Mouse (Mus musculus): ENCODE results near the gene Ankrd13d.
A peak's percentile ranks its signal among the peaks of the same experiment; 100 is the strongest.
"Not testable (repeated sequence)": the region's sequence is repeated elsewhere in the genome, so short reads cannot be mapped to it uniquely, and the experiment has no call there.

The Ankrd13d gene

GRCm38 (mm10) chr19:4261038-4261698 is 21.8 kb downstream of the Ankrd13d start:
- DNase-seq (ENCODE audit: low spot score), result no peak

GRCm38 (mm10) chr19:4257897-4258252 is 25.1 kb downstream of the Ankrd13d start:
- no peak for DNase-seq (ENCODE audit: low spot score)

- DNase-seq (ENCODE audit: low spot score), result peak; percentile 91
These were observed 25.6 kb downstream of the Ankrd13d start for GRCm38 (mm10) chr19:4257216-4257896.

GRCm38 (mm10) chr19:4255583-4256162 is 27.3 kb downstream of the Ankrd13d start:
- no peak for DNase-seq (ENCODE audit: low spot score)

DNA sequence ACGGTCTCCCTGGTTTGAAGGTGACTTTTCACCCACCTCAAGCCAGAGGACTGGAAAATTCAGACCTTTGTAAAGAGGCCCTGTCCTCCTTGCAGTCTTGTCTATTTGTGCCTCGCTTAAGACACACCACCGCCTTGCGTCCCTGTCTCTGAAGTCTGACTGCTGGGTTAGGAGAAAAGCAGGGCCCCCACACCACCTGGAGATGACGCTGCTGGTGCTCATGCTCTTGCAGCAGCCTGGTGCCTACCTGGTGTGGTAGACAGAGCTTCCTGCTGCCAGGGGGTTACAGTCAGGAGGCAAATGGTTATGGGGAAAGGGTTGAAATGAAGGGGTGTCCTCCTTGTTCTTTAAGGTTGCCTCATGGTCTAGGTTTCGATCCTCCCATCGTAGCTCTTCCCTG is 28.7 kb downstream of the Ankrd13d start:
- no peak for DNase-seq (ENCODE audit: low spot score)

GRCm38 (mm10) chr19:4248683-4249082 is 34.3 kb downstream of the Ankrd13d start:
- not testable (repeated sequence) for DNase-seq (ENCODE audit: low spot score)

DNA sequence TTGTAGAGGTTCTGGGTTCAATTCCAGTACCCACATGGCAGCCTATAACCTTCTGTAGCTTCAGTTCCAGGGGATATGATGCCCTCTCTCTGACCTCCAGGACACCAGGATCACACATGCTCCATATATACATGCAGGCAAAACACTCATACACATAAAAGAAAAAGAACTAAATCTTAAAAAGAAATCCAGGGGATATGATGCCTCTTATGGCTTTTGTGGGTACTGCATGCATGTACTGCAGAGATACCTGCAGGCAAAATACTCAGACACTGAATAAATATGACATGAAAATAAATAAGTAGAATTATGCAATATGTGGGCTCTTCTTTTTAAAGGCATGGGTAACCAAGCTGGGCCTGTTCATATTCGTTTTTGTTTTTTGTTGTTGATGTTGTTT is 35.9 kb downstream of the Ankrd13d start:
- no peak for DNase-seq (ENCODE audit: low spot score)

GRCm38 (mm10) chr19:4244775-4245174 is 38.2 kb downstream of the Ankrd13d start:
- DNase-seq (ENCODE audit: low spot score), result no peak

DNA sequence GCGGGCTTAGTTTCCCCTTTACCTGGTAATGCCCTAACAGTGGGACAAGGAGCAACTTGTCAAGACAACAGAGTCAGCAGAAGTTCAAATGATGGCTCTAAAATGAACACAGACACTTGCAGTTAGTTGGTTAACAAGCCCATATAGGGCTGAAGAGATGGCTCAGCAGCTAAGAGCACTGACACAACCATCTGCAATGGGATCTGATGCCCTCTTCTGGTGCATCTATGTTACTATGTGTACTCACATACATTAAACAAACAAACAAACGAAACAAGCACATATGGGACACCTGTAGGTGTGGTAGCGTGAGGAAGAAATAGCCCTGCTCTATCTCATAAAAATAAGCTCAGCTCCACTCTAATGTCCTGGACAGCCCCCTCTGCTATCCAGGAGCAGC is 40.5 kb downstream of the Ankrd13d start:
- no peak for DNase-seq (ENCODE audit: low spot score)

DNA sequence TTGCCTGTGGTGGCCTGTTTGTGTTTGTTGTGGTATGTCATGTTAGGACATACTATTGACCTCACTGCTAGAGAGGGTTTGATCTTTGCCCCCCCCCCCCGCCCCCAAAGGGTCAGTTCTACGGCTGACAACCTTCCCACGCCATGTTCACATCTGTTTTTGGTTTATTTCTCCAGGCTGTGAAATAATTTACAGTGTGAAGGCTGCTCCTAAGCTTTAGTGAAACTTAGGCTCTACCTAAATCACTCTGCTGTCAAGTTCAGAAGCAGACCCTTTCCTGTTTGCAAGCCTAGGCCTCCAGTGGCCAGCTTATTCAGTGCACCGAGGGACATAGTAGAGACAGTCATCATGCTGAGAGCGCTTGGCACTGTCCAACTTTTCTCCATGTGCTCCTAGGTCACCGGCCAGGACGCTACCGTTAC is 42.7 kb downstream of the Ankrd13d start:
- no peak for DNase-seq (ENCODE audit: low spot score)

DNA sequence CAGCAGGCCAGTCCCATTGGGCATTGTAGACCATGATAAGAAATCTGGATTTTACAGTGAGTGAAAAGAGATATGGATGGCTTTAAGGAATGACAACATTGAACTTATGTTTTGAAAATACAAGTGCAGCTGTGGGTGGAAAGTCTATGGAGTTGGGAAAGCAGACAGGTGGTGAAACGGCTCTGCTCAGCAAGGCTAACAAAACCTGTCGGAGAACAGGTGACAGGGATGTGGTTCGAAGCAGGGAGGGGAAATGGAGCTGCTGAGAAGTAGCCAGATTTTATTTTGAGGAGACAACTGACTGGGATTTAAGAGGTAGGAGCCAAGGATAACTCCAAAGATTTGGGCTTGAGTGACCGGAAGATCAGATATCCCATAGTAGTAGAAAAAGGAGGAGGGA is 48.4 kb downstream of the Ankrd13d start:
- no peak for DNase-seq (ENCODE audit: low spot score)

DNA sequence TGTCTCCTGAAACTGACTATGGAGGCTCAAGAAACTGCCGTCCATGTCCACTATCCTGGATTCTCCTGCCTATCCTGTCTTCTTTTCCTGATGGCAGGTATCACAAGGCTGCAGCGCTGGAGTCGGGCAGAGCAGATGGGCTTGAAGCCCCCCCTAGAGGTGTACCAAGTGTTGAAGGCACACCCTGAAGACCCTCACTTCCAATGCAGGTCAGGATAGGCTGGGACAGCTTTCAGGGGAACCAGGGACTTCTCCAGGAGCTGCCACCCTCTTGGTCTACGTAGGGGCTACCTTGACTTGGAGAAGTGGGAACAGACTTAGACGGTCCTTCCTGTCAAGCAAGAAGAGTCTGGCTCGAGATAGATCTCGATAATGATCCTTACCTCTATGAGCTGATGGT is 50.3 kb downstream of the Ankrd13d start:
- no peak for DNase-seq (ENCODE audit: low spot score)

DNA sequence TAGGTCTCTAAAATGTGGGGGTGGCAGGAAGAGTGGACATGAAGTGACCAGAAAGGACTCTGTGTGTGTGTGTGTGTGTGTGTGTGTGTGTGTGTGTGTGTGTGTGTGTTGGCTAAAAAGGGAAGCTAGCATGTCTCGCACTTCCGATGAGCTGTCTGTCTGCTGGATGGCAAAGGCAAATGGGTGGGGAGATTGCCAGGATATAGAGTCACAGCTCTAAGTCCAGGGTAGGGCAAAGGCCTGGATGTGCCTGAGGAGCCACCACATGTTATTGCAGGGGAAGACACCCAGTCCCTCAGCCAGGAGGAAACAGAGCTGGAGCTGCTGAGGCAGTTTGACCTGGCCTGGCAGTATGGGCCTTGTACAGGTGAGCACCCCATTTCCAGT is 50.8 kb downstream of the Ankrd13d start:
- DNase-seq (ENCODE audit: low spot score), result no peak

DNA sequence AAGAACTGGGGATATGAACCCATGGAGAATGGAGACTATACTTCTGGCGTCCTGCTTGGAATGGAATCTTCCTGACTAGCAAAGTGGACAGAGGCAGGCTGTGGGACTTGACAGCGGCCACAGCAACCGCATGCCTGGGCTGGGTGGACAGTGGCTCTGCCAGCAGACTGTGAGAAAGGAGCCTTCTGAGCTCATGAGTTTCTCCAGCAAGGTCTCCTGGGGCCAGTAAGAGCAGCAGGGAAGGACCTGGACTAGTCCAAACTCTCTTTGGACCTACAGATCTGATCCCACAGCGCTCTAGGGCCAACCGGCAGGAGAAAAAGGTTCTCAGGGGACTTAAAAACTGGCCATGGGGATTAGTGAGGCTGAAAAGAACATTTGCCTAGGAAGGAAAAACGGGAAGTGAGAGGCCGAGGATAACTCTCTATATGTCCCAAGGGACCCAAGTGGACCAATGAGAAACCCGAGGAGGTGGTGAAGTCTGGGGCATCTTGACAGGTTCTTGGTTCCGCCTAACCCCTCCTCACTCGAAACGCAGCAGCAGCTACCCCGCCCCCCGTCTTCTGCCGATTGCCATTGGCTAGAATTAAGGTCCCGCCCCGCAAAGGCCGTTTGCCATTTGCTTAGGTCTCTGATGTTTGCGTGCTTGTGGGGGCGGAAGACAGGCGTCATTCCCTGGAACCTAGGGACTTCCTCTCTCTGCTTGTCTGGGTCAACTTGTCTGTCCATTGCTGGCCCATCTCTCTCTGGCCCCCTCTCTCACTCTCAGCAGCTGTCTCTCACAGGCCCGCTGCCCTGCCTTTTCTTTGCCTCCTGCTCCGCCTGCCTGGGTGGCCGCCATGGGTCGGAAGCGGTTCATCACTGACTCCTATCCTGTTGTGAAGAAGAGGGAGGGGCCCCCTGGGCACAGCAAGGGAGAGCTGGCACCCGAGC is 51.4 kb downstream of the Ankrd13d start, which contains the start of gene Pold4:
Gene Pold4, plus strand, starts transcription at position 647 of the 933 bp plus-strand sequence.
- DNase-seq (ENCODE audit: low spot score), result peak; percentile 88

DNA sequence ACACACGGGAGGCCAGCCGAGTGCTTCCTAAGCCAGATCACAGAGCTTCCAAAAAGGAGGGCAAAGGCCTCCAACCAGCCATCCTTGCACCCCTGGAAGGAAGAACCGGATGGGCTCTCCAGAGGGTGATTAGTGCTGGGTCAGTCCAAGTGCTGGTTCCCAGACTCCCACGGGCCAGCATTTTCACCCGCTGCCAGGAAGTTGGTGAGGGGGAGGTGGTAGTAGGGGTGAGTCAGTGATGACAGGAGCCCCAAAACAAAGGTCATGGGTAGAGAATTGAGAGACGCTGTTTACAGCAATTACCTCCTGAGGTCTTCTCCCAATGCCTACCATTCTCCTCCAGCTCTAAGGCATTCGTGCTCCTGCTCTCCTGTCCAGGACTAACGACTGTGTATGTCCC is 52.5 kb downstream of the Ankrd13d start:
- DNase-seq (ENCODE audit: low spot score), result no peak

GRCm38 (mm10) chr19:4229451-4230076 is 53.4 kb downstream of the Ankrd13d start:
- DNase-seq (ENCODE audit: low spot score), result no peak

DNA sequence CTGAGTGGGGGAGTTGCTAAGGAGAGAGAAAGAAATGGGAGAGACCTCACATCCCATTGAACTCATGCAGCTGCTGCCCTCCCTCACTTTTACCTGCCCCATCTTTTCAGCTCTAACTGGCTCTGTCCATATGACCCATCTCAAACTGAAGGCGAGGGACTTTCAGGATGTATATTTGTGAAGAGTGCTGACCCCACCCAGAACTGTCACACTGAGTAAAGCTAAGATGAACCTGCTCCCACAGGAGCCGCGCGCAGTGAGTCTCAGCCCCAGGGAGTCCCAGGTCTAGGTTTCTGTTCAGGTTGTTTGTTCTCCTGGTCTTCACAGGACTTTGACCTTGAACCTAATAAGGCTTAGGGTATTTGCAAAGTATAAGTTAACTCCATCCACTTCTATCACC is 54.0 kb downstream of the Ankrd13d start:
- DNase-seq (ENCODE audit: low spot score), result no peak

- DNase-seq (ENCODE audit: low spot score), result peak; percentile 47
These were observed 54.9 kb downstream of the Ankrd13d start for GRCm38 (mm10) chr19:4227894-4228678.

DNA sequence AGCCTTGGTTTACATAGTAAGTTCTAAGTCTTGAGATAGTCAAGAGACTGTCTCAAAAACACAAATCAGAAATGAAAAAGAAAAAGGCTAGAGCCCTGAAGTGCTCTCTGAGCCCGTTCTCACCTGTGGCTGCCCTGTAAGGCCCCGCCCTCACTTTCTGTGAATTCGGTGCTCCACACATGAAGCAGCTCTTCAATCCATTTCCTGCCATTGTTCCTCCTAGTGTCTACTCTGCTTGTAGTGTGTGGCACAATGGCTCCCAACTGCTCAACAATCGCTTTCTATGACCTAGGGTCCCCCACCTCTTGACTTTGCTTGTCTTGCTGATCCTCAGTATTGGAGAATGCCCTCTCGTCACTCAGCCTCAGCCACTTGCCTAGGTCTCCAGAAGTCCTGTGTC is 55.5 kb downstream of the Ankrd13d start:
- DNase-seq (ENCODE audit: low spot score), result no peak

- no peak for DNase-seq (ENCODE audit: low spot score)
These were observed 56.2 kb downstream of the Ankrd13d start for GRCm38 (mm10) chr19:4226779-4227178.

DNA sequence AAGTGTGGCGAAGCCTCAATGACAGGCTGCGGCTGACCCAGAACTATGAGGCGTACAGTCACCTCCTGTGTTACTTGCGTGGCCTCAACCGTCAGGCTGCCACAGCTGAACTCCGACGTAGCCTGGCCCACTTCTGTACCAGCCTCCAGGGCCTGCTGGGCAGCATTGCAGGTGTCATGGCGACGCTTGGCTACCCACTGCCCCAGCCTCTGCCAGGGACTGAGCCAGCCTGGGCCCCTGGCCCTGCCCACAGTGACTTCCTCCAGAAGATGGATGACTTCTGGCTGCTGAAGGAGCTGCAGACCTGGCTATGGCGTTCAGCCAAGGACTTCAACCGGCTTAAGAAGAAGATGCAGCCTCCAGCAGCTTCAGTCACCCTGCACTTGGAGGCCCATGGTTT is 60.8 kb downstream of the Ankrd13d start:
- no peak for DNase-seq (ENCODE audit: low spot score)
